Mouse (Mus musculus) thymus, adult 18-20 months (tissue): Measurements from ENCODE around the gene Olfm1.

Experiments
- DNase-seq, 2 experiments: peaks; one replicate each; pipeline ENCODE4 v3.0.0; 2022; ENCODE audit warnings: mixed read lengths in 2 of 2

Gene Olfm1

GRCm38 (mm10) chr2:28236447-28236846 lies 43.7 kb downstream of the Olfm1 start:
- DNase-seq, result no peak

GRCm38 (mm10) chr2:28239616-28240015 lies 46.8 kb downstream of the Olfm1 start:
- DNase-seq, result no peak

GRCm38 (mm10) chr2:28240920-28241319 lies 48.1 kb downstream of the Olfm1 start:
- no peak for DNase-seq

- DNase-seq, result no peak
Observed at GRCm38 (mm10) chr2:28241520-28242221, 48.9 kb downstream of the Olfm1 start.

GRCm38 (mm10) chr2:28242222-28242543 lies 49.4 kb downstream of the Olfm1 start:
- DNase-seq, result no peak

- no peak for DNase-seq
Observed at GRCm38 (mm10) chr2:28244667-28245395, 52.0 kb downstream of the Olfm1 start.

- no peak for DNase-seq
Observed at GRCm38 (mm10) chr2:28246110-28246653, 53.4 kb downstream of the Olfm1 start.

- DNase-seq, result no peak
Observed at GRCm38 (mm10) chr2:28247098-28247497, 54.3 kb downstream of the Olfm1 start.

GRCm38 (mm10) chr2:28252554-28252953 lies 59.8 kb downstream of the Olfm1 start:
- no peak for DNase-seq

GRCm38 (mm10) chr2:28256029-28256428 lies 63.2 kb downstream of the Olfm1 start:
- DNase-seq, result no peak

GRCm38 (mm10) chr2:28261438-28261837 lies 68.6 kb downstream of the Olfm1 start:
- no peak for DNase-seq

- no peak for DNase-seq
Observed at GRCm38 (mm10) chr2:28267776-28268275, 75.0 kb downstream of the Olfm1 start.

GRCm38 (mm10) chr2:28270561-28270960 lies 77.8 kb downstream of the Olfm1 start:
- DNase-seq, result no peak

- DNase-seq, result no peak
Observed at GRCm38 (mm10) chr2:28272218-28272965, 79.6 kb downstream of the Olfm1 start.

- no peak for DNase-seq
Observed at GRCm38 (mm10) chr2:28274006-28274405, 81.2 kb downstream of the Olfm1 start.

GRCm38 (mm10) chr2:28275345-28275744 lies 82.6 kb downstream of the Olfm1 start:
- DNase-seq, result no peak

GRCm38 (mm10) chr2:28278150-28278549 lies 85.4 kb downstream of the Olfm1 start:
- peak; percentile 12 to 17 for DNase-seq

GRCm38 (mm10) chr2:28278853-28279252 lies 86.1 kb downstream of the Olfm1 start:
- no peak for DNase-seq
